Mouse (Mus musculus): Measurements from ENCODE around the gene Glt8d2. TPM values are rescaled to one million over a fixed set of nuclear protein-coding genes. Genes with fewer than 3 reads are reported as not detected.
"Not testable (repeated sequence)": the region's sequence is repeated elsewhere in the genome, so short reads cannot be mapped to it uniquely, and the experiment has no call there.

Glt8d2 gene
- polyA plus RNA-seq, 1 experiment, result not detected

- Histone ChIP-seq H3K4me1 (ENCODE audit: control insufficient read depth, insufficient read depth, low read length) (no peaks in the 10 kb centered on the region), H3K27me3 (ENCODE audit: control insufficient read depth, insufficient read depth, low read length, poor library complexity, severe bottlenecking) (no peaks in the 10 kb centered on the region), H3K9me3 (replicated peaks; ENCODE audit: control insufficient read depth, insufficient read depth, low read length, poor library complexity, severe bottlenecking) (no peaks in the 10 kb centered on the region), H3K9ac (ENCODE audit: low read depth, poor library complexity, severe bottlenecking) (no peak overlapping the region), H3K36me3 (ENCODE audit: control insufficient read depth, insufficient read depth, low read length, poor library complexity, severe bottlenecking) (peaks cover 41% of the 10 kb centered on the region), H3K4me3 (ENCODE audit: low read depth, low read length) (no peak overlapping the region), H3K27ac (ENCODE audit: insufficient read depth, low read length) (no peak overlapping the region)
- TF ChIP-seq EP300 (IDR thresholded peaks at IDR 0.05; ENCODE audit: insufficient read depth, low read depth, low read length) (no peak), CTCF (IDR thresholded peaks at IDR 0.05; ENCODE audit: low read depth, low read length) (no peak), POLR2A (IDR thresholded peaks at IDR 0.05; ENCODE audit: insufficient read depth, low read length) (no peak)
Observed at GRCm38 (mm10) chr10:82639032-82639698, 51.3 kb downstream of the Glt8d2 start.

- TF ChIP-seq CTCF (IDR thresholded peaks at IDR 0.05; ENCODE audit: low read depth, low read length) (no peak), EP300 (IDR thresholded peaks at IDR 0.05; ENCODE audit: insufficient read depth, low read depth, low read length) (no peak), POLR2A (IDR thresholded peaks at IDR 0.05; ENCODE audit: insufficient read depth, low read length) (no peak)
- H3K36me3 ChIP-seq (ENCODE audit: control insufficient read depth, insufficient read depth, low read length, poor library complexity, severe bottlenecking), result peaks cover 34% of the 10 kb centered on the region
- H3K9me3 ChIP-seq (replicated peaks; ENCODE audit: control insufficient read depth, insufficient read depth, low read length, poor library complexity, severe bottlenecking), result 0 out of 2 replicates have a peak, but pooled peaks cover 3% of the 10 kb centered on the region
- no peaks in the 10 kb centered on the region for H3K27me3 ChIP-seq (ENCODE audit: control insufficient read depth, insufficient read depth, low read length, poor library complexity, severe bottlenecking)
- no peak overlapping the region for H3K4me3 ChIP-seq (ENCODE audit: low read depth, low read length)
- H3K4me1 ChIP-seq (ENCODE audit: control insufficient read depth, insufficient read depth, low read length), result no peaks in the 10 kb centered on the region
- no peak overlapping the region for H3K27ac ChIP-seq (ENCODE audit: insufficient read depth, low read length)
- H3K9ac ChIP-seq (ENCODE audit: low read depth, poor library complexity, severe bottlenecking), result no peak overlapping the region
Observed at GRCm38 (mm10) chr10:82636321-82636720, 54.1 kb downstream of the Glt8d2 start.

- no peaks in the 10 kb centered on the region for H3K27me3 ChIP-seq (ENCODE audit: control insufficient read depth, insufficient read depth, low read length, poor library complexity, severe bottlenecking)
- 0 out of 2 replicates have a peak, but pooled peaks cover 3% of the 10 kb centered on the region for H3K9me3 ChIP-seq (replicated peaks; ENCODE audit: control insufficient read depth, insufficient read depth, low read length, poor library complexity, severe bottlenecking)
- no peak overlapping the region for H3K9ac ChIP-seq (ENCODE audit: low read depth, poor library complexity, severe bottlenecking)
- H3K27ac ChIP-seq (ENCODE audit: insufficient read depth, low read length), result no peak overlapping the region
- H3K4me3 ChIP-seq (ENCODE audit: low read depth, low read length), result no peak overlapping the region
- TF ChIP-seq EP300 (IDR thresholded peaks at IDR 0.05; ENCODE audit: insufficient read depth, low read depth, low read length) (no peak), POLR2A (IDR thresholded peaks at IDR 0.05; ENCODE audit: insufficient read depth, low read length) (no peak), CTCF (IDR thresholded peaks at IDR 0.05; ENCODE audit: low read depth, low read length) (no peak)
- no peaks in the 10 kb centered on the region for H3K4me1 ChIP-seq (ENCODE audit: control insufficient read depth, insufficient read depth, low read length)
- H3K36me3 ChIP-seq (ENCODE audit: control insufficient read depth, insufficient read depth, low read length, poor library complexity, severe bottlenecking), result peaks cover 17% of the 10 kb centered on the region
Observed at GRCm38 (mm10) chr10:82634348-82634747, 56.1 kb downstream of the Glt8d2 start.

GRCm38 (mm10) chr10:82632496-82633280 lies 57.8 kb downstream of the Glt8d2 start:
- 0 out of 2 replicates have a peak, but pooled peaks cover 3% of the 10 kb centered on the region for H3K9me3 ChIP-seq (replicated peaks; ENCODE audit: control insufficient read depth, insufficient read depth, low read length, poor library complexity, severe bottlenecking)
- no peak for TF ChIP-seq POLR2A (IDR thresholded peaks at IDR 0.05; ENCODE audit: insufficient read depth, low read length)
- TF ChIP-seq CTCF (IDR thresholded peaks at IDR 0.05; ENCODE audit: low read depth, low read length), result no peak
- no peak for TF ChIP-seq EP300 (IDR thresholded peaks at IDR 0.05; ENCODE audit: insufficient read depth, low read depth, low read length)
- H3K27me3 ChIP-seq (ENCODE audit: control insufficient read depth, insufficient read depth, low read length, poor library complexity, severe bottlenecking), result no peaks in the 10 kb centered on the region
- H3K4me1 ChIP-seq (ENCODE audit: control insufficient read depth, insufficient read depth, low read length), result no peaks in the 10 kb centered on the region
- no peak overlapping the region for H3K27ac ChIP-seq (ENCODE audit: insufficient read depth, low read length)
- H3K4me3 ChIP-seq (ENCODE audit: low read depth, low read length), result no peak overlapping the region
- no peak overlapping the region for H3K9ac ChIP-seq (ENCODE audit: low read depth, poor library complexity, severe bottlenecking)
- peaks cover 16% of the 10 kb centered on the region for H3K36me3 ChIP-seq (ENCODE audit: control insufficient read depth, insufficient read depth, low read length, poor library complexity, severe bottlenecking)

- Histone ChIP-seq H3K4me1 (ENCODE audit: control insufficient read depth, insufficient read depth, low read length) (no peaks in the 10 kb centered on the region), H3K27ac (ENCODE audit: insufficient read depth, low read length) (no peak overlapping the region), H3K9ac (ENCODE audit: low read depth, poor library complexity, severe bottlenecking) (no peak overlapping the region), H3K27me3 (ENCODE audit: control insufficient read depth, insufficient read depth, low read length, poor library complexity, severe bottlenecking) (no peaks in the 10 kb centered on the region), H3K4me3 (ENCODE audit: low read depth, low read length) (peak overlapping the region; percentile 20), H3K9me3 (replicated peaks; ENCODE audit: control insufficient read depth, insufficient read depth, low read length, poor library complexity, severe bottlenecking) (0 out of 2 replicates have a peak, but pooled peaks cover 3% of the 10 kb centered on the region), H3K36me3 (ENCODE audit: control insufficient read depth, insufficient read depth, low read length, poor library complexity, severe bottlenecking) (peaks cover 11% of the 10 kb centered on the region)
- TF ChIP-seq POLR2A (IDR thresholded peaks at IDR 0.05; ENCODE audit: insufficient read depth, low read length) (no peak), CTCF (IDR thresholded peaks at IDR 0.05; ENCODE audit: low read depth, low read length) (no peak)
Observed at GRCm38 (mm10) chr10:82631133-82631532, 59.3 kb downstream of the Glt8d2 start.

GRCm38 (mm10) chr10:82630497-82630896 lies 60.0 kb downstream of the Glt8d2 start:
- Histone ChIP-seq H3K4me1 (ENCODE audit: control insufficient read depth, insufficient read depth, low read length) (no peaks in the 10 kb centered on the region), H3K9me3 (replicated peaks; ENCODE audit: control insufficient read depth, insufficient read depth, low read length, poor library complexity, severe bottlenecking) (0 out of 2 replicates have a peak, but pooled peaks cover 3% of the 10 kb centered on the region), H3K27me3 (ENCODE audit: control insufficient read depth, insufficient read depth, low read length, poor library complexity, severe bottlenecking) (no peaks in the 10 kb centered on the region), H3K27ac (ENCODE audit: insufficient read depth, low read length) (no peak overlapping the region), H3K9ac (ENCODE audit: low read depth, poor library complexity, severe bottlenecking) (peak overlapping the region; percentile 96), H3K4me3 (ENCODE audit: low read depth, low read length) (peak overlapping the region; percentile 96), H3K36me3 (ENCODE audit: control insufficient read depth, insufficient read depth, low read length, poor library complexity, severe bottlenecking) (peaks cover 11% of the 10 kb centered on the region)
- TF ChIP-seq CTCF (IDR thresholded peaks at IDR 0.05; ENCODE audit: low read depth, low read length) (no peak), POLR2A (IDR thresholded peaks at IDR 0.05; ENCODE audit: insufficient read depth, low read length) (no peak), EP300 (IDR thresholded peaks at IDR 0.05; ENCODE audit: insufficient read depth, low read depth, low read length) (no peak)

- Histone ChIP-seq H3K4me3 (ENCODE audit: low read depth, low read length) (peak within 1 kb of the TSS; percentile 99), H3K27ac (ENCODE audit: insufficient read depth, low read length) (peak within 1 kb of the TSS; percentile 87), H3K9ac (ENCODE audit: low read depth, poor library complexity, severe bottlenecking) (peak within 1 kb of the TSS; percentile 96), H3K36me3 (ENCODE audit: control insufficient read depth, insufficient read depth, low read length, poor library complexity, severe bottlenecking) (peaks cover 11% of the 10 kb centered on the region)
- H3K9me3 ChIP-seq (replicated peaks; ENCODE audit: control insufficient read depth, insufficient read depth, low read length, poor library complexity, severe bottlenecking); H3K27me3 ChIP-seq (ENCODE audit: control insufficient read depth, insufficient read depth, low read length, poor library complexity, severe bottlenecking); H3K4me1 ChIP-seq (ENCODE audit: control insufficient read depth, insufficient read depth, low read length): not testable (repeated sequence)
Observed at GRCm38 (mm10) chr10:82629586-82630255, 60.7 kb downstream of the Glt8d2 start, which contains the start of gene Tdg. TSS of gene Tdg (plus strand) at chr10:82629828.
